Comparison of ENCODE assay signal across 13 mouse cellular contexts in the genomic region with DNA sequence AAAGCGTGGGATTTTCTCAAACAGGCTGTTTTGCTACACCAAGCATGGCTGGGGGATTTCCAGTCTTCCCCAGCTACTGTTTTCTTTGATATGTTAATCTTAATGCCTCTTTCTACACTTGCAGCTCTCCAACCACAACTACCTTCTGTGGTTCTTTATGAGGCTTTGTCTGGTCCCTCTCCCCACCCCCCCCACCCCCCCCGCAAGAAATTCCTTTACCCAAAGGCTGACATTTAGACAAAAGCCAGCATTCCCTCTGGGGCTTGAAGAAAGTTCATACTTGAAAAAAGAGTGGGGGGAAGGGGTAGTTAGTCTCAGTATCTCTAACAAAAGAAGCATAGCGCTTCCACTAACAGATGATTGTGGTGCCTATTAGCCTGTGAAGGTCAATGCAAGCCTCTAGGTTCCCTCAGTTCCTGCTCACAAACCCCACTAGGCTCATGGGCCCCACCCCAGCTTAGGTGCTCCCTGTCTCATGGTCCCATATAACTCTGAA. TPM values are rescaled to one million over a fixed set of nuclear protein-coding genes. Genes with fewer than 3 reads are reported as not detected.
DNase-seq lines count a peak whose midpoint lies in the region; ATAC-seq and TF ChIP-seq lines count a peak whose summit lies in the region.
"Had no signal": no experiment of that assay in that cellular context is flagged by ENCODE, and none has a peak within 500 bp of the region (broad histone marks: within the 10 kb centered on the region; RNA-seq: fewer than 3 reads in every experiment).

No protein-coding gene starts in this region.

- WGBS in midbrain, embryonic 10.5 days: 11% methylated on average over 3 of the region's 3 CpGs
- WGBS in midbrain, postnatal 0 days: 10% methylated on average over 3 of the region's 3 CpGs
- WGBS in forebrain, embryonic 16.5 days: 11% methylated on average over 3 of the region's 3 CpGs

- H3K27ac ChIP-seq in midbrain, embryonic 10.5 days (replicated peaks): peak overlapping the region; percentile 78
- no peak overlapping the region for H3K27ac ChIP-seq in midbrain, postnatal 0 days (ENCODE audit: low read depth, low read length)
- H3K27ac ChIP-seq in forebrain, embryonic 16.5 days (ENCODE audit: low read length): no peak overlapping the region
- H3K27ac ChIP-seq: embryonic facial prominence, embryonic 13.5 days; heart, embryonic 10.5 days; liver, embryonic 13.5 days; macrophage had no signal

- H3K27me3 ChIP-seq in midbrain, embryonic 10.5 days (ENCODE audit: low read depth, poor library complexity, severe bottlenecking): no peaks in the 10 kb centered on the region
- no peaks in the 10 kb centered on the region for H3K27me3 ChIP-seq in midbrain, postnatal 0 days (ENCODE audit: insufficient read depth, low read length)
- H3K27me3 ChIP-seq in forebrain, embryonic 16.5 days (replicated peaks; ENCODE audit: control insufficient read depth, insufficient read depth, low read length): no peaks in the 10 kb centered on the region
- H3K27me3 ChIP-seq: embryonic facial prominence, embryonic 13.5 days; liver, embryonic 13.5 days had no signal

- TF ChIP-seq CTCF in midbrain, postnatal 0 days (IDR thresholded peaks at IDR 0.05): no peak

- H3K9me3 ChIP-seq in midbrain, embryonic 10.5 days (replicated peaks): no peaks in the 10 kb centered on the region
- no peaks in the 10 kb centered on the region for H3K9me3 ChIP-seq in midbrain, postnatal 0 days (ENCODE audit: low read length)
- H3K9me3 ChIP-seq in forebrain, embryonic 16.5 days (ENCODE audit: control insufficient read depth, low read length): no peaks in the 10 kb centered on the region
- H3K9me3 ChIP-seq: embryonic facial prominence, embryonic 13.5 days; heart, embryonic 10.5 days; liver, embryonic 13.5 days had no signal

- no peak overlapping the region for H3K4me3 ChIP-seq in midbrain, embryonic 10.5 days
- no peak overlapping the region for H3K4me3 ChIP-seq in midbrain, postnatal 0 days (ENCODE audit: low read depth, low read length)
- H3K4me3 ChIP-seq in forebrain, embryonic 16.5 days (replicated peaks; ENCODE audit: low read length): no peak overlapping the region
- H3K4me3 ChIP-seq: embryonic facial prominence, embryonic 13.5 days; heart, embryonic 10.5 days; liver, embryonic 13.5 days had no signal

- ATAC-seq in midbrain, postnatal 0 days (ENCODE audit: low FRiP score): no peak
- peak; percentile 76 for ATAC-seq in activated CD4-positive, CD25-positive, alpha-beta regulatory T cell, adult 4 months
- ATAC-seq in forebrain, embryonic 16.5 days: 0 out of 2 replicates have a peak, but pooled peaks have one; percentile 28

- no peak overlapping the region for H3K9ac ChIP-seq in midbrain, postnatal 0 days (replicated peaks; ENCODE audit: low read length, poor library complexity, severe bottlenecking)
- no peak overlapping the region for H3K9ac ChIP-seq in forebrain, embryonic 16.5 days (replicated peaks; ENCODE audit: low read depth, low read length)
- H3K9ac ChIP-seq: embryonic facial prominence, embryonic 13.5 days; liver, embryonic 13.5 days had no signal

- no peaks in the 10 kb centered on the region for H3K36me3 ChIP-seq in midbrain, embryonic 10.5 days
- H3K36me3 ChIP-seq in midbrain, postnatal 0 days (ENCODE audit: insufficient read depth, low read length): no peaks in the 10 kb centered on the region
- H3K36me3 ChIP-seq in forebrain, embryonic 16.5 days (ENCODE audit: control insufficient read depth, insufficient read depth): no peaks in the 10 kb centered on the region
- H3K36me3 ChIP-seq: embryonic facial prominence, embryonic 13.5 days; heart, embryonic 10.5 days; liver, embryonic 13.5 days had no signal

- peak; percentile 53 for DNase-seq in midbrain, embryonic 10.5 days (ENCODE audit: low spot score)
- DNase-seq in midbrain, postnatal 0 days (ENCODE audit: low spot score): no peak
- DNase-seq in retina, embryonic 14.5 days (ENCODE audit: low spot score): peak; percentile 3
- no peak for DNase-seq in spleen, postnatal 4 days (ENCODE audit: low spot score in 2 of 2)
- DNase-seq in MN1 (ENCODE audit: low spot score): no peak
- DNase-seq in adrenal gland, adult (ENCODE audit: inconsistent age in 2 of 2, low spot score in 1 of 2): no peak
- DNase-seq: kidney, postnatal 14 days; liver, embryonic 13.5 days had no signal

- no peak overlapping the region for H3K4me2 ChIP-seq in midbrain, postnatal 0 days (ENCODE audit: low read depth, low read length, poor library complexity, severe bottlenecking)
- H3K4me2 ChIP-seq in forebrain, embryonic 16.5 days (ENCODE audit: low read length): no peak overlapping the region
- H3K4me2 ChIP-seq: embryonic facial prominence, embryonic 13.5 days; liver, embryonic 13.5 days had no signal

- H3K4me1 ChIP-seq in midbrain, embryonic 10.5 days: peaks cover 40% of the 10 kb centered on the region
- H3K4me1 ChIP-seq in midbrain, postnatal 0 days (ENCODE audit: insufficient read depth, low read length): no peaks in the 10 kb centered on the region
- no peaks in the 10 kb centered on the region for H3K4me1 ChIP-seq in forebrain, embryonic 16.5 days (replicated peaks; ENCODE audit: control insufficient read depth, insufficient read depth, low read length)
- H3K4me1 ChIP-seq: embryonic facial prominence, embryonic 13.5 days; heart, embryonic 10.5 days; liver, embryonic 13.5 days had no signal

RNA-seq across cellular contexts. Expression of a gene that starts 50.9 kb away (rescaled TPM):
- polyA plus RNA-seq in midbrain, embryonic 10.5 days (2016; fragmentation: Nextera tagmentation; extraction: Ambion mirVana): 40.1 and 41.2 TPM in 2 replicates
- 37.5 and 43.2 TPM in 2 replicates for total RNA-seq in midbrain, postnatal 0 days (2014; rRNA removed)
- 50.9 and 52.5 TPM in 2 replicates for polyA plus RNA-seq in midbrain, postnatal 0 days (2015; fragmentation: Nextera tagmentation; extraction: Ambion mirVana)
- polyA plus RNA-seq in activated CD4-positive, CD25-positive, alpha-beta regulatory T cell, adult 4 months (2017; shearing (Covaris generic)): 10 to 100 TPM; 68.8 to 78.1 TPM
- polyA plus RNA-seq in forebrain, embryonic 16.5 days (2015; fragmentation: Nextera tagmentation; extraction: Ambion mirVana): 60.5 and 70.8 TPM in 2 replicates

Comparison
In these comparisons a context has a peak if more than half of its experiments do, and no peak if none do; other contexts are left out.
1. DNase-seq: peak in midbrain, embryonic 10.5 days (single experiment) and retina, embryonic 14.5 days (single experiment); none in midbrain, postnatal 0 days (single experiment), spleen, postnatal 4 days (0 of 2), MN1 (single experiment) and adrenal gland, adult (0 of 2).